Mouse (Mus musculus) cerebellum, adult 11 months (tissue): Measurements from ENCODE around the gene Itprip.

Experiments
- DNase-seq: peaks from one replicate; pipeline ENCODE4 v3.0.0; 2022

Itprip gene

GRCm38 (mm10) chr19:47884296-47885085 lies 34.6 kb downstream of the Itprip start:
- DNase-seq = no peak

GRCm38 (mm10) chr19:47882882-47883254 lies 36.2 kb downstream of the Itprip start:
- DNase-seq = no peak

- peak; percentile 62 for DNase-seq
Observed at GRCm38 (mm10) chr19:47882151-47882881, 36.8 kb downstream of the Itprip start.

GRCm38 (mm10) chr19:47881538-47881937 lies 37.6 kb downstream of the Itprip start:
- DNase-seq = no peak

GRCm38 (mm10) chr19:47876252-47876651 lies 42.8 kb downstream of the Itprip start:
- no peak for DNase-seq

GRCm38 (mm10) chr19:47871515-47871914 lies 47.6 kb downstream of the Itprip start:
- no peak for DNase-seq

- DNase-seq = no peak
Observed at GRCm38 (mm10) chr19:47870102-47870666, 48.9 kb downstream of the Itprip start.

GRCm38 (mm10) chr19:47869516-47869915 lies 49.6 kb downstream of the Itprip start:
- DNase-seq = no peak

- no peak for DNase-seq
Observed at GRCm38 (mm10) chr19:47868951-47869350, 50.1 kb downstream of the Itprip start.

GRCm38 (mm10) chr19:47867628-47868175 lies 51.4 kb downstream of the Itprip start:
- DNase-seq = no peak

GRCm38 (mm10) chr19:47865353-47865947 lies 53.6 kb downstream of the Itprip start, which contains the start of gene Gsto2:
TSS of gene Gsto2 (plus strand) at chr19:47865534.
- peak; percentile 93 for DNase-seq

- no peak for DNase-seq
Observed at GRCm38 (mm10) chr19:47864721-47865120, 54.4 kb downstream of the Itprip start.

GRCm38 (mm10) chr19:47864051-47864450 lies 55.0 kb downstream of the Itprip start:
- peak; percentile 15 for DNase-seq

- no peak for DNase-seq
Observed at GRCm38 (mm10) chr19:47862581-47862980, 56.5 kb downstream of the Itprip start.

- DNase-seq = no peak
Observed at GRCm38 (mm10) chr19:47859180-47859579, 59.9 kb downstream of the Itprip start.

- DNase-seq = no peak
Observed at GRCm38 (mm10) chr19:47857957-47858942, 60.8 kb downstream of the Itprip start.

GRCm38 (mm10) chr19:47854796-47855783 lies 64.0 kb downstream of the Itprip start, which contains the start of gene Gsto1:
TSS of gene Gsto1 (plus strand) at chr19:47854970.
- DNase-seq = peak; percentile 84

GRCm38 (mm10) chr19:47853951-47854795 lies 64.9 kb downstream of the Itprip start:
- no peak for DNase-seq

- no peak for DNase-seq
Observed at GRCm38 (mm10) chr19:47853053-47853452, 66.0 kb downstream of the Itprip start.
